Mouse (Mus musculus) embryonic facial prominence, embryonic 11.5 days (tissue): ENCODE measurements around the gene Dpf3. TPM values are rescaled to one million over a fixed set of nuclear protein-coding genes. Genes with fewer than 3 reads are reported as not detected.

Source experiments
- ATAC-seq: fragments of 200-750 bp; cut with Nextera tagmentation; replicated peaks from 2 replicates; pipeline ENCODE4 v1.8.0; 2017; ENCODE audit warnings: low read depth; ENCODE audit not compliant: insufficient number of reproducible peaks, low FRiP score, low TSS enrichment
- DNase-seq: peaks from one replicate; pipeline ENCODE4 v3.0.0-alpha.2; 2015; ENCODE audit warnings: low spot score
- H3K27ac ChIP-seq: fragments of 300-500 bp; sonication (generic); replicated peaks from 2 replicates; pipeline ENCODE4 v1.5.1; 2014; ENCODE audit warnings: mild to moderate bottlenecking, low read depth, low read length, control low read depth
- H3K27me3 ChIP-seq: fragments of 300-500 bp; sonication (generic); 2 replicates; pipeline ENCODE4 v1.6.1; 2014; ENCODE audit warnings: mild to moderate bottlenecking, low read length, moderate library complexity, mixed read lengths; ENCODE audit not compliant: control insufficient read depth, insufficient read depth
- H3K36me3 ChIP-seq: fragments of 300-500 bp; sonication (generic); replicated peaks from 2 replicates; pipeline ENCODE4 v1.6.1; 2014; ENCODE audit warnings: low read depth, mild to moderate bottlenecking, low read length, moderate library complexity, mixed read lengths; ENCODE audit not compliant: control insufficient read depth, insufficient read depth
- H3K4me1 ChIP-seq: fragments of 300-500 bp; sonication (generic); 2 replicates; pipeline ENCODE4 v1.6.1; 2014; ENCODE audit warnings: low read length, mixed read lengths; ENCODE audit not compliant: control insufficient read depth, insufficient read depth
- H3K4me2 ChIP-seq: fragments of 300-500 bp; sonication (generic); 2 replicates; pipeline ENCODE4 v1.6.1; 2014; ENCODE audit warnings: low read depth, mild to moderate bottlenecking, control low read depth, low read length, moderate library complexity
- H3K4me3 ChIP-seq: fragments of 300-500 bp; sonication (generic); 2 replicates; pipeline ENCODE4 v1.5.1; 2014; ENCODE audit warnings: low read depth, low read length, control low read depth
- H3K9ac ChIP-seq: fragments of 300-500 bp; sonication (generic); replicated peaks from 2 replicates; pipeline ENCODE4 v1.6.1; 2014; ENCODE audit warnings: mild to moderate bottlenecking, control low read depth, low read length
- H3K9me3 ChIP-seq: fragments of 300-500 bp; sonication (generic); replicated peaks from 2 replicates; pipeline ENCODE4 v1.6.1; 2016; ENCODE audit warnings: mild to moderate bottlenecking, low read length, inconsistent platforms, mixed read lengths; ENCODE audit not compliant: control insufficient read depth
- WGBS: fragments of 180-500 bp; shearing (Covaris S2); extraction: QIAGEN DNeasy Blood & Tissue Kit; methylation state at CpG from one replicate; pipeline ENCODE4 v1.1.7; 2014; 5-methylcytosine and 5-hydroxymethylcytosine counted together
- polyA plus RNA-seq: library from polyadenylated mRNA; unstranded; fragments of >200 nt; fragmentation: Nextera tagmentation; extraction: Ambion mirVana; gene quantifications from 2 replicates; pipeline ENCODE4 v1.2.1, GENCODE M21; 2014

The Dpf3 gene
- polyA plus RNA-seq, 1 experiment from 2014 or later, result 2.0 TPM

GRCm38 (mm10) chr12:83433436-83433835, 54.1 kb downstream of the Dpf3 start:
- H3K9ac ChIP-seq, result no peak overlapping the region
- H3K36me3 ChIP-seq, result no peaks in the 10 kb centered on the region
- DNase-seq, result no peak
- H3K4me3 ChIP-seq, result no peak overlapping the region
- H3K4me2 ChIP-seq, result no peak overlapping the region
- 92% methylated on average over 4 of the region's 4 CpGs for WGBS
- no peak for ATAC-seq
- H3K4me1 ChIP-seq, result no peaks in the 10 kb centered on the region
- no peak overlapping the region for H3K27ac ChIP-seq
- no peaks in the 10 kb centered on the region for H3K9me3 ChIP-seq
- no peaks in the 10 kb centered on the region for H3K27me3 ChIP-seq

- Histone ChIP-seq H3K9me3 (no peaks in the 10 kb centered on the region), H3K4me2 (no peak overlapping the region), H3K27ac (no peak overlapping the region), H3K4me1 (no peaks in the 10 kb centered on the region), H3K9ac (no peak overlapping the region), H3K36me3 (no peaks in the 10 kb centered on the region), H3K27me3 (no peaks in the 10 kb centered on the region), H3K4me3 (no peak overlapping the region)
- ATAC-seq (no peak), DNase-seq (no peak)
- WGBS, result 93% methylated on average over 5 of the region's 5 CpGs
Measured at GRCm38 (mm10) chr12:83430207-83430606, 57.3 kb downstream of the Dpf3 start.

DNA sequence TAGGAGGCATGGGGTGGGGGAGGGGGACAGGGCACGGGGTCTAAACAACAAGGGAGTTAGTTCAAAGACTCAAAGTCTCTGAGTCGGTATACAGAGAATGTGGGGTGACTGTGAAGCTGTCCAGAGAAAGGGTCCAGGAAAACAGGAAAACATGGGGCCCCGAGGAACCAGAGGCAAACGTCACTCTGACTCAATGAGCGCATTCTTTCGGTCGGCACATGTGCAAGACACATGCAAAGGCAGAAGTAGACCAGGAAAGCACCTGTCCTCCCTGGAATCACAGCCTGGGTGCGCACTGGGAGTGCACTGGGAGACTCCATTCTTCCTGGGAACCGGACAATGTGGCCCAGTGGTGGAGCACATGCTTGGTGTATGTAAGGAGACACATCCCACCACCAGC, 59.5 kb downstream of the Dpf3 start:
- Histone ChIP-seq H3K4me2 (no peak overlapping the region), H3K4me1 (no peaks in the 10 kb centered on the region), H3K27ac (no peak overlapping the region), H3K27me3 (no peaks in the 10 kb centered on the region), H3K4me3 (no peak overlapping the region), H3K9ac (no peak overlapping the region), H3K9me3 (no peaks in the 10 kb centered on the region), H3K36me3 (no peaks in the 10 kb centered on the region)
- 46% methylated on average over 9 of the region's 9 CpGs for WGBS
- DNase-seq (peak; percentile 26), ATAC-seq (no peak)

DNA sequence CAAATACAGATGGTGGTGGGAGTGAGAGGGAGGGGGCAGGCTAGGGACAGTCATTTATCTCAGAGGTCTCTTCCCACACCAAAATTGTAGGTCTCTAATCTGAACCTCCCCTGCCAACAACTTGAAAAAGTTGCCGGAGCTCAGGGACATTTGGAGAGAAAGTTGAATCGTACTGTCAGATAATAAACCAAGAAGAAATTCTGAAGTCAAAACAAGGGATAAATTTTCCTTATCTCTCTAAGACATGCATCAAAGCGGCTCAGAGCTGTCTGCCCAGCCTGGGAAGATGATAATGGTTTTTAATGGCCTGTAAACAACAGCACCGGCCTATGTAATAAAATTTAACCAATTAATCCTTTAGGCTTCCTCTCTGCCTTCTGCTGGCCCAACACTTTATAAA, 59.9 kb downstream of the Dpf3 start:
- DNase-seq (no peak), ATAC-seq (no peak)
- Histone ChIP-seq H3K4me1 (no peaks in the 10 kb centered on the region), H3K4me2 (no peak overlapping the region), H3K4me3 (no peak overlapping the region), H3K27me3 (no peaks in the 10 kb centered on the region), H3K27ac (no peak overlapping the region), H3K36me3 (no peaks in the 10 kb centered on the region), H3K9ac (no peak overlapping the region), H3K9me3 (no peaks in the 10 kb centered on the region)
- 53% methylated on average over 4 of the region's 4 CpGs for WGBS

DNA sequence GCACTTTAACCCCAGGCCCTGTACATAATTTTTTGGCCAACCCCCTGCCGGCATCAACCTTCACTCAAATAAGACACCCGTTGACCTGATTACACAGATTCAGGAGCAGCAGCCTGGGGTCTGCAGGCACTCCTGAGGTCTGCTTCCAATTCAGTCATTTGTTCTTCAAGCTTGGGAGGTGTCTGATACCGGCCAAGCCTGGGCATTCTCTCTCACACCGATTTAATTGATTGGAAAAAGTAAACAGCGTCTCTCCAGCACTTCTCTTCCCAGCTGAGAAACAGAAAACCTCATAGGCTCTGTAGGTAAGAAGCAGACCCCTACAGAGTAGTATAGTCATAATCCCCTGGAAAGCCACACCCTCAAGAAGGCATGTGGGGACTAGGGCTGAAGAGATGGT, 61.2 kb downstream of the Dpf3 start:
- H3K27me3 ChIP-seq, result no peaks in the 10 kb centered on the region
- no peak overlapping the region for H3K27ac ChIP-seq
- H3K4me1 ChIP-seq, result no peaks in the 10 kb centered on the region
- ATAC-seq (no peak), DNase-seq (no peak)
- no peak overlapping the region for H3K4me2 ChIP-seq
- no peaks in the 10 kb centered on the region for H3K9me3 ChIP-seq
- H3K9ac ChIP-seq, result no peak overlapping the region
- WGBS, result 58% methylated on average over 5 of the region's 5 CpGs
- H3K4me3 ChIP-seq, result no peak overlapping the region
- no peaks in the 10 kb centered on the region for H3K36me3 ChIP-seq

GRCm38 (mm10) chr12:83425736-83426135, 61.8 kb downstream of the Dpf3 start:
- Histone ChIP-seq H3K4me3 (no peak overlapping the region), H3K36me3 (no peaks in the 10 kb centered on the region), H3K9me3 (no peaks in the 10 kb centered on the region), H3K27ac (no peak overlapping the region), H3K27me3 (no peaks in the 10 kb centered on the region), H3K4me2 (no peak overlapping the region), H3K9ac (no peak overlapping the region), H3K4me1 (no peaks in the 10 kb centered on the region)
- ATAC-seq (no peak), DNase-seq (no peak)
- 71% methylated on average over 7 of the region's 7 CpGs for WGBS

- no peak overlapping the region for H3K4me3 ChIP-seq
- WGBS, result 73% methylated on average over 11 of the region's 11 CpGs
- no peak overlapping the region for H3K27ac ChIP-seq
- H3K9ac ChIP-seq, result no peak overlapping the region
- no peaks in the 10 kb centered on the region for H3K36me3 ChIP-seq
- no peaks in the 10 kb centered on the region for H3K4me1 ChIP-seq
- no peak overlapping the region for H3K4me2 ChIP-seq
- ATAC-seq, result no peak
- no peaks in the 10 kb centered on the region for H3K27me3 ChIP-seq
- DNase-seq, result no peak
- no peaks in the 10 kb centered on the region for H3K9me3 ChIP-seq
Measured at GRCm38 (mm10) chr12:83424720-83425444, 62.6 kb downstream of the Dpf3 start.

- ATAC-seq (no peak), DNase-seq (no peak)
- H3K4me3 ChIP-seq, result no peak overlapping the region
- no peaks in the 10 kb centered on the region for H3K36me3 ChIP-seq
- 78% methylated on average over 12 of the region's 12 CpGs for WGBS
- no peak overlapping the region for H3K27ac ChIP-seq
- no peaks in the 10 kb centered on the region for H3K9me3 ChIP-seq
- no peak overlapping the region for H3K9ac ChIP-seq
- no peak overlapping the region for H3K4me2 ChIP-seq
- H3K27me3 ChIP-seq, result no peaks in the 10 kb centered on the region
- no peaks in the 10 kb centered on the region for H3K4me1 ChIP-seq
Measured at GRCm38 (mm10) chr12:83424086-83424719, 63.3 kb downstream of the Dpf3 start.
